9 mouse cellular contexts compared by ENCODE assay signal in genomic region chr14:76569271-76569961, GRCm38 (mm10). TPM values are rescaled to one million over a fixed set of nuclear protein-coding genes. Genes with fewer than 3 reads are reported as not detected.
A peak's percentile ranks its signal among the peaks of the same experiment; 100 is the strongest.
DNase-seq lines count a peak whose midpoint lies in the region; ATAC-seq and TF ChIP-seq lines count a peak whose summit lies in the region.
"Had no signal": no experiment of that assay in that cellular context is flagged by ENCODE, and none has a peak within 500 bp of the region (broad histone marks: within the 10 kb centered on the region; RNA-seq: fewer than 3 reads in every experiment).

No protein-coding gene starts in this region.

- DNase-seq in kidney, adult 11 months: no peak
- peak; percentile 9 for DNase-seq in brain, embryonic 14.5 days (ENCODE audit: low read depth)
- no peak for DNase-seq in left cerebral cortex, adult 2 months (ENCODE audit: extremely low spot score in 1 of 2, low spot score in 2 of 2)
- DNase-seq in left cerebral cortex, postnatal 25 days (ENCODE audit: low spot score in 2 of 2): no peak

- TF ChIP-seq POLR2A in brain, embryonic 14.5 days (IDR thresholded peaks at IDR 0.05; ENCODE audit: borderline replicate concordance, extremely low read depth, insufficient read depth, insufficient read length, poor library complexity, severe bottlenecking): no peak

- H3K9ac ChIP-seq in kidney, embryonic 15.5 days: no peak overlapping the region
- H3K9ac ChIP-seq in heart, embryonic 16.5 days (ENCODE audit: low read length): no peak overlapping the region
- H3K9ac ChIP-seq in forebrain, embryonic 12.5 days: no peak overlapping the region
- H3K9ac ChIP-seq: hindbrain, embryonic 15.5 days had no signal

- intact Hi-C loops in left cerebral cortex, adult 2 months (cut with DNase I): no loop called here
- intact Hi-C loops in left cerebral cortex, postnatal 25 days (cut with DNase I): no loop called here

- peak overlapping the region; percentile 69 for H3K27ac ChIP-seq in kidney, embryonic 15.5 days
- peak overlapping the region; percentile 65 for H3K27ac ChIP-seq in heart, embryonic 16.5 days (ENCODE audit: low read length)
- H3K27ac ChIP-seq in left cerebral cortex, adult 2 months: no peak overlapping the region
- H3K27ac ChIP-seq in forebrain, embryonic 12.5 days: no peak overlapping the region
- H3K27ac ChIP-seq: hindbrain, embryonic 15.5 days had no signal

- H3K4me2 ChIP-seq in kidney, embryonic 15.5 days: 0 out of 2 replicates have a peak overlapping the region, but pooled peaks have one; percentile 10
- peak overlapping the region; percentile 1; the same call in 1 of the 2 replicates for H3K4me2 ChIP-seq in heart, embryonic 16.5 days (ENCODE audit: low read depth, low read length)
- H3K4me2 ChIP-seq in forebrain, embryonic 12.5 days: no peak overlapping the region
- H3K4me2 ChIP-seq: hindbrain, embryonic 15.5 days had no signal

- no peaks in the 10 kb centered on the region for H3K36me3 ChIP-seq in kidney, embryonic 15.5 days
- H3K36me3 ChIP-seq in heart, embryonic 16.5 days (ENCODE audit: control insufficient read depth, insufficient read depth): no peaks in the 10 kb centered on the region
- H3K36me3 ChIP-seq in megakaryocyte, embryonic 14.5 days (replicated peaks; ENCODE audit: low read length): peaks cover 2% of the 10 kb centered on the region
- H3K36me3 ChIP-seq in forebrain, embryonic 12.5 days (replicated peaks): no peaks in the 10 kb centered on the region
- H3K36me3 ChIP-seq: hindbrain, embryonic 15.5 days had no signal

- peak; percentile 83 for ATAC-seq in kidney, embryonic 15.5 days (replicated peaks; ENCODE audit: low FRiP score)
- ATAC-seq in heart, embryonic 16.5 days (replicated peaks; ENCODE audit: extremely low read depth, insufficient read depth, low FRiP score): peak; percentile 60
- ATAC-seq in forebrain, embryonic 12.5 days (ENCODE audit: low FRiP score): no peak

- peaks cover 21% of the 10 kb centered on the region for H3K4me1 ChIP-seq in kidney, embryonic 15.5 days
- H3K4me1 ChIP-seq in heart, embryonic 16.5 days (ENCODE audit: control insufficient read depth, insufficient read depth, low read length): peaks cover 9% of the 10 kb centered on the region; the same call in 1 of the 2 replicates
- peaks cover 43% of the 10 kb centered on the region for H3K4me1 ChIP-seq in megakaryocyte, embryonic 14.5 days
- H3K4me1 ChIP-seq in forebrain, embryonic 12.5 days: no peaks in the 10 kb centered on the region
- H3K4me1 ChIP-seq: hindbrain, embryonic 15.5 days had no signal

- 25% methylated on average over 9 of the region's 9 CpGs for WGBS in kidney, embryonic 15.5 days
- WGBS in heart, embryonic 16.5 days: 25% methylated on average over 9 of the region's 9 CpGs
- 70% methylated on average over 9 of the region's 9 CpGs for WGBS in forebrain, embryonic 12.5 days

- no peak overlapping the region for H3K4me3 ChIP-seq in kidney, embryonic 15.5 days (replicated peaks)
- no peak overlapping the region for H3K4me3 ChIP-seq in heart, embryonic 16.5 days (ENCODE audit: low read length)
- H3K4me3 ChIP-seq in megakaryocyte, embryonic 14.5 days (replicated peaks): peak overlapping the region; percentile 80
- H3K4me3 ChIP-seq in left cerebral cortex, adult 2 months: no peak overlapping the region
- no peak overlapping the region for H3K4me3 ChIP-seq in forebrain, embryonic 12.5 days (replicated peaks)
- H3K4me3 ChIP-seq: hindbrain, embryonic 15.5 days had no signal

- no peak for TF ChIP-seq CTCF in brain, embryonic 14.5 days (IDR thresholded peaks at IDR 0.05; ENCODE audit: borderline replicate concordance, extremely low read depth, insufficient read depth, insufficient read length)
- TF ChIP-seq CTCF in left cerebral cortex, adult 2 months (IDR thresholded peaks at IDR 0.05): no peak

- no peaks in the 10 kb centered on the region for H3K9me3 ChIP-seq in kidney, embryonic 15.5 days (replicated peaks)
- no peaks in the 10 kb centered on the region for H3K9me3 ChIP-seq in heart, embryonic 16.5 days (replicated peaks; ENCODE audit: control insufficient read depth, low read length)
- H3K9me3 ChIP-seq in megakaryocyte, embryonic 14.5 days: peaks cover 4% of the 10 kb centered on the region
- H3K9me3 ChIP-seq in forebrain, embryonic 12.5 days: no peaks in the 10 kb centered on the region
- H3K9me3 ChIP-seq: hindbrain, embryonic 15.5 days had no signal

- H3K27me3 ChIP-seq in kidney, embryonic 15.5 days: no peaks in the 10 kb centered on the region
- no peaks in the 10 kb centered on the region for H3K27me3 ChIP-seq in heart, embryonic 16.5 days (ENCODE audit: control insufficient read depth, insufficient read depth, low read length)
- H3K27me3 ChIP-seq in megakaryocyte, embryonic 14.5 days (replicated peaks): no peaks in the 10 kb centered on the region
- H3K27me3 ChIP-seq in forebrain, embryonic 12.5 days: no peaks in the 10 kb centered on the region
- H3K27me3 ChIP-seq: hindbrain, embryonic 15.5 days had no signal

RNA-seq across cellular contexts. Expression of gene Serp2, which starts 12.7 kb away (rescaled TPM):
- 10.3 and 11.1 TPM in 2 replicates for polyA plus RNA-seq in kidney, embryonic 15.5 days (2015; fragmentation: Nextera tagmentation; extraction: Ambion mirVana)
- polyA plus RNA-seq in brain, embryonic 14.5 days (2012; rRNA removed): 115 and 121 TPM in 2 replicates
- polyA plus RNA-seq in heart, embryonic 16.5 days (2015; fragmentation: Nextera tagmentation; extraction: Ambion mirVana): 5.5 and 6.3 TPM in 2 replicates
- polyA plus RNA-seq in megakaryocyte, embryonic 14.5 days (2012; ENCODE audit: insufficient read depth, low replicate concordance): 0.47 TPM in 1 of 2 replicates, not detected in the other
- total RNA-seq in left cerebral cortex, adult 2 months (2021): 100 to 1,000 TPM; 178 to 186 TPM
- 43.4 and 45.3 TPM in 2 replicates for polyA plus RNA-seq in forebrain, embryonic 12.5 days (2016; fragmentation: Nextera tagmentation; extraction: Ambion mirVana)
- 100 to 1,000 TPM; 175 to 186 TPM for total RNA-seq in left cerebral cortex, postnatal 25 days (2021)

Comparison
In these comparisons a context has a peak if more than half of its experiments do, and no peak if none do; other contexts are left out.
1. H3K27ac ChIP-seq: peak in kidney, embryonic 15.5 days (single experiment) and heart, embryonic 16.5 days (single experiment); none in left cerebral cortex, adult 2 months (single experiment) and forebrain, embryonic 12.5 days (single experiment).